Mouse (Mus musculus): ENCODE results near the gene Katnbl1.

Gene Katnbl1

DNA sequence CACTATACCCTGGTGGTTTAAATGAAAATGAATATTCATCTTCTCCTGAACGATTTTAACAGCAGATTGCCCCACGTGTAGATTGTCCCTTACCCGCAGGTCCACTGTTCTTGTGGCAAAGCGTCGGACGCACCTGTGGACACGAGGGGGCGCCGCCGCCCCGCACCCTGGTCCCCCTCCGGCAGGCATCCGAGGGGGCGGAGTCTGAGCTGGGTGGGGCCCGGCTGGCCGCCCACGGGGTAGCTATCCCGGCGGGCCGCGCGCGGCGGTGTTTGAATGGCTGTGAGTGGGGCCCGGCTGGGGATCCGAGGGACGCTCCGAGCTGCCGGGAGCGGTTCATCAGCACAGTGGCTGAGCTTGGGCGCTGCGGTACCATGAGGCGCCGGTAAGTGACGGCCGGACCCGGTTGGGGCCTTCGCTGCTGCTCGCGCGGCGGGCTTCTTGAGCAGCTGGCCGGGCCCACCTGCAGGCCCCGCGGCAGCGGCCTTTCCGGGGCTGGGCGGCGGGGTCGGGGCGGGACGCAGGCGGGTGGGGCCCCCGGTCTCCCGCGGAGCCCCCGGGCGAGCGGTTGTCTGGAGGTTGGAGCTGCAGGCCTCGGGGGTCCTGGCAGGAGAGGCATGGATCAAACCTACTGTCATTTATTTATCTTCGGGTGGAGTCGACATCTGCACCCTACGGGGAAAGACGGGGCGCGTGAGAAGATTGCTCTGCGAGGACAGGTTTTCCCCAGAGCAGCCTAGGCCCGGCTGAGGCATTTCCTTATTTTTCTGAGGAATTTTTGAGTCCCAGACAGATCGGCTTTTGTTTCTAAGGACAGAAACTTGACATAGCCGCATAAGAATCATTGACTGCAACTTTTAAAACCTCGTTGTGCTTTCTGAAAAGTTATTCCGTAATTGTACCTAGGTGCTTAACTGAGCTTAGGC lies at the start of gene Katnbl1:
Katnbl1 (plus strand) TSS at position 239 of the 926 bp plus-strand sequence.
- peak; percentile 90 to 97 for DNase-seq

DNA sequence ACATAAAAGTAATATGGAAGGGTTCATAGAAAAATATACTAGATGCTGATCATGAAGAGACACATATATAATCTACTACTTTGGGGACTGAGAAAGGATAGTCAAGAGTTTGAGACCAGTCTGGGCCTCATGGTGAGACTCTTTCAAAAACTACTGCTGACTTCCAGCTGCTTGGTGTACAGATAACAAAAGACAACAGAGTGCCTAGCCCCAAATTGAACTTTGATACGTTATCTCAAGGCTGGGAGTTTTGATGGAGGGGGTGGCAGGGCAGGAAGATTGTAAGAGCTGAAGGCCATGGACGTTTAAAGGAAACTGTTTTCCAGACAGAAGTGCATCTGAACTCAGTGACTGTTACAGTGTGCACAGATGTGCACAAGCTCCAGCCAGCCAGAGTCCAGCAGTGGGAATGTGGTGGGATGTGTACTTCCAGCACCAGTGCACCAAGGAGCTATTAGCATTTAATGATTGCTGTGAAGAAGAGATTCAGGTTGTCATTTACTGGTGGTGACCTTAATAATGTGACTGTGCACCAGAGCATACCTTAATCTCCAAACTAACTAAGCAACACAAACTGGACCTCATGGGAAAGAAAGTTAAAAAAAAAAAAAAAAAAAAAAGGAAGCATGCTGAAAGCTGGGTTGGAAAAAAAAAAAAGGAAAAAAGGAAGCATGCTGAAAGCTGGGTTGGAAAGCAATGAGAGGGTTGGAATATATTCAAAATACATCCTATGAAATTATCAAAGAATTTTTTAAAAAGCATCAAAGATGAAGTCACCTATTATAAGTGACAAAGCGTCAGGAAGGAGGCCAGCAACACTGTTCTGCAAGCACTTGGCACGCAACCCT lies 46.7 kb upstream of the Katnbl1 start:
- DNase-seq: no peak

DNA sequence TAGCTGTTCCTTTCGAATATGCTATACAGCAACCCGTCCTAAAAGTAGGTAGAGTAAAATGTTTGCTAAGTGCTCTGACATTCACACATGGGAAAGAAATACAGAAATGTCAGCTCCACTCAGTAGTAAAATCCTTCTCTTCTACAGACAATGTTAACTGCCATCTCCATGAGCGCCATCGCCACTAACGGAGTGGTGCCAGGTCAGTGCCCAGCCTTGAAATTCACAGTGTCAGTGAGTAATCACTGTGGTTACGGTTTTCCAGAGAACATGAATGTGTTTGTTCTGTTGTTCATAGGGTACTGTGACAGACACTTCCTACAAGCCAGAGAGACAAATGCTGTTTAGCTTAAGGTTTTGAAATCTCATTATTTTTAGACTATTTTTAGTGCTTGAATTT lies 41.8 kb upstream of the Katnbl1 start:
- DNase-seq: no peak

DNA sequence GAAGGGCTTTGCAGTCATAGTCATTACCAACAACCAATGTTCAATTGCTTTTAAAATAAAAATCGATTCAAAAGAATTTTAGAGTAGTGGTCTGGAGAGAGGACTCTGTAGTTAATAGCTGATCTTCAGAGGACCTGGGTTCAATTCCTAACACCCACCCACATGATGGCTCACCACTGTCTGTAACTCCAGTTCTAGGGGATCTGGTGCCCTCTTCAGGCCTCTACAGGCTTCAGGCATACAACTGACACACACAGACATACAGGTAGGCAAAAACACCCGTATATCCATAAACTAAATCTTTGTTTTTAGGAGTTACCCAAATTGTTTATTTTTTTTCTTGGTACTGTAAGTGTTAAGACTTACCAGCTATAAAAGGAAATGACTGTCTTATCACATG lies 39.3 kb upstream of the Katnbl1 start:
- DNase-seq: peak in 1 of 2 experiments; percentile 16

DNA sequence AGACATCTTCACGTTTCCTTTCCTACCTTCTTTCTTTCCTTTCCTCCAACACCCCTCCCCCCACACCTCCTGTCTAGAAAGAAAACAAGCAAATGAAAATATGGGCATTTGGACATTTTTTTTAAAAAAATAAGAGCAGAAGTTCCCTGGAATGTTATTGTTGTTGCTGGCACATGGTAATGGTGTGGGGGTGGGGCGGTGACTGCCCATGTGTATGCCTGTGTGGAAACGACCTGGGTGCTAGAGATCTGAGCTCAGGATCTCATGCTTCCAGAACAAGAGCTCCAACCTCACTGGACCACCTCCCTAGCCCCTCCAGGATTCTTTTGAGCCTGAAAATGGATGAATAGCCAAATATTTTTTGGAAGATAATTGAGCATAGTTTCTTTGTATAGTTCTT lies 37.9 kb upstream of the Katnbl1 start:
- DNase-seq: no peak

DNA sequence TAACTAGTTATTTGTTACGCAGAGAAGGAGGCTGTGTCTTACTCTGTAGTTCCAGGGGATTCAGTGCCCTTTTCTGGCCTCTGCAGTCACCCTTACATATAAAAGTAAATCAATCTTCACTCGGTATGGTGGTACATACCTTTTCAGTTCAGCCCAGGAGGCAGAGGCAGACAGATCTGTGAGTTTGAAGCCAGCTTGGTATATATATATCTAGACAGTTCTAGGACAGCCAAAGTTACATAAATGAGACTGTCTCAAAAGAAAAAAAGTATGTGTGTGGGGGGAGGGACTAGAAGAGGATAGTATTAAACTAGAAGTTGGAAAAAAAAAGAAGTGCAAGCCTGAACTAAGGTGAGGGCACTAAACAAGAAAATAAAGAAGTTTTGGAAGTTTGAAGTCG lies 30.8 kb upstream of the Katnbl1 start:
- DNase-seq: no peak

DNA sequence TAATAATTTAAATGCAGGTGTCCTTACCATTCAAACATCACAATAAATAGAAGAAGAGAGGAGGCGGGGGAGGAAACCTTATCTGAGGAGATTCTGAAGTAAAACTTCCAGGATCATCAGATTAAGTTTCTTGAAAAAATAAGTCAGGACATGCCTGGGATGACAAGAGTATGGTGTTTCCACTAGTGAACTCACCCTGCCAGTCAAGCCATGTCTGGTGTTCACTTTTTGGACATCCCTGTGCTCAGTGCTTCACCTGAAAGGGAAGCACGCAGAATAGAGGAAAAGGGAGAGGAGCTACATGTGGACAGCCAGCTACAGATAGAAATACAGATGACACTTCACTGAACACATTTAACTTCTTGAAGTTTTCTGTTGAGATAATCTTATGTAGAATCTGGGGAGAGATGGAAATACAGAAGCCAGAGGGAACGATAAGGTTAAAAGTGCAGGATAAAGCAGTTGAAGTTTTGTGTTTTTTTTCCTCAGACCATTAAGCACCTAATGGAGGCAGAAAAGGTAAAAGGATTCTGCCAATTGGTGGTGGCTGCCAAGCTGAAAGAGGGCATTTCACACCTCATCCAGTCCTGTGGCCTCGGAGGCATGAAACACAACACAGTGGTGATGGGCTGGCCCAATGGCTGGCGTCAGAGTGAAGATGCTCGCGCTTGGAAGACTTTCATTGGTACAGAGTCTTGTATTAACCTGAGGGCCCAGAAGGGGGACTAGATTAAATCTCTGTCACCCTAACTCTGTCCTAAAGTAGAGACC lies 25.1 kb upstream of the Katnbl1 start:
- DNase-seq: no peak

DNA sequence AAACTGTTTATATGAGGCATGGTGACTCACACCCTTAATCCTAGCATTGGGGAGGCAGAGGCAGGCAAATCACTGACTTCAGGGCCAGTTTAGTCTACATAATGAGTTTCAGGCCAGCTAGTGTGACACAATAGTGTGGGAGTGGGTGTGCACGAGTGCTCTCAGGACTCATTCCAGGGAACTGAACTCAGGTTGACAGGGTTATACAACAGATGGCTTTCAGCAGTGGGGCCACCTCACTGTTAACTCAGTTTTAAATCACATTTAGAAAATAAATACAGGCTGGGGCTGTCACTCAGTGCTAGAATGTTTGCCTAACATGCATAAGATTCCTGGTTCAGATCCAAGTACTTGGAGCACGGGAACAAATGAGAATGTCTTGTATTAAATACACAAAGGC lies 19.4 kb upstream of the Katnbl1 start:
- no peak for DNase-seq

DNA sequence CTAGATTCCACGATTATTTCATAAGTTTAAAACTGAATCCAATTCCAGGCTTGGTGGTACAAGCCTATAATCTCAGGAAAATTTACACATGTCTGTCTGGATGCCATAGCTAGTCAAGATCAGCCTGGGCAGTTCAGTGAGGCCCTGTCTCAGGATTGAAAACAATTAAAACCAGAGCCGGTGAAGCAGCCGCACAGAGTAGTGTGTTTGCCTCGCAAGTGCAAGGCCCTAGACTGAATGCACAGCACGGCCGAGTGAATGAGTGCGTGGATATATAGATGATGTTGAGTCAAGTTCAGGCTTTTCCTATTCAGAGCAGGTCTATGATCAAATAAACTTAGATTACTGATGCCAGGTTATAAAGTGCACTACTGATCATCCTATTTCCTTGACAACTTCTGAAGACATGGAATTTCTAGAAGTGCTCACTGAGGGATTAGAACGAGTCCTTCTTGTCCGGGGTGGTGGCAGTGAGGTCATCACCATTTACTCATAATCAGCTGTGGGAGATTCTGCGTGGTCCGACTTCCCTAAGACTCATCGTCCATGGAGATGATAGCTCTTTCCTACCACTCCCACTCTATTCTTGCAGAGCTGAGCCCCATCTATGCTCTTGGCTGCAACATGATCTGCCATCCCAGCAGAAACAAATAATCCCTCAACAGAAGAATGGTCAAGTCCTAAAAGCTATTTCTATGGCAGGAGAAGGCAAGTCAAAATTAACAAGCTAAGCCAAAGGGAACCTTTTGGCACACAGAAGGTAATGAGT lies 18.8 kb upstream of the Katnbl1 start:
- DNase-seq: no peak

DNA sequence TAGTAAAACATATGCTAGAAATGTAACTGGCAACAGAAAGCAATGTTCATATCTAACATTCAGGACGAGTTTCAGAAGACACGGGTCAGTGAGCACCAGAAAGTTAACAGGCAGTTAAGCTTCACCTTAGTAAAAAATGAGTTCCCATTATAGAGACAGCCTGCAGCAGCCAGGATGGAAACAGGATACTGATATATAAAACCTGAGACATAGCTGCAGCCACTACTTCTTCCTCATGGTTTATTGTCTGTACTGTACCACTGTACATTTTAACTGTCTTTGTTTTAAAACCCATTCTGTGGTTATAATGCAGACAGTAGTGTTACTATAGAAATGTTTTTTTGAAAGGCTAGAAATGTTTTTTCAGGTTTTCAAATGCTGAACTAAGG lies 18.2 kb upstream of the Katnbl1 start:
- DNase-seq: no peak

DNA sequence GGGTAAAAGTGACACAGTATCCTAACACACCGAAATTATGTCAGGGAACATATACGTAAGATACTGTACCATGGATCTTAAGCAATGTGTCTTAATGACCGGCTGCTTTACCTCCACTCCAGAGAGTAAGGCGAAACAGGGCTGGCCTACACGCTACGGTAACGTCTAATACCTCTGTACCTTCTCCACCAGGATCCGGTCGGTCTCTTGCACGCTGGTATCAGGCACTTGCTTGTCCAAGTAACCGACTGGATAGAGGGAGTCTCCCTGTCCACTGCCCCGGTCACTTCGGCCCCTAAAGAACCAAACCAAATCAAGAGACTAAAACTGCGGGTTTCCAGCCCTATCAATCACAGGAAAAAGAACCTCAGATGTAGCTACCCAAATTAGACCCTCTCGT lies 11.8 kb upstream of the Katnbl1 start:
- DNase-seq: no peak

DNA sequence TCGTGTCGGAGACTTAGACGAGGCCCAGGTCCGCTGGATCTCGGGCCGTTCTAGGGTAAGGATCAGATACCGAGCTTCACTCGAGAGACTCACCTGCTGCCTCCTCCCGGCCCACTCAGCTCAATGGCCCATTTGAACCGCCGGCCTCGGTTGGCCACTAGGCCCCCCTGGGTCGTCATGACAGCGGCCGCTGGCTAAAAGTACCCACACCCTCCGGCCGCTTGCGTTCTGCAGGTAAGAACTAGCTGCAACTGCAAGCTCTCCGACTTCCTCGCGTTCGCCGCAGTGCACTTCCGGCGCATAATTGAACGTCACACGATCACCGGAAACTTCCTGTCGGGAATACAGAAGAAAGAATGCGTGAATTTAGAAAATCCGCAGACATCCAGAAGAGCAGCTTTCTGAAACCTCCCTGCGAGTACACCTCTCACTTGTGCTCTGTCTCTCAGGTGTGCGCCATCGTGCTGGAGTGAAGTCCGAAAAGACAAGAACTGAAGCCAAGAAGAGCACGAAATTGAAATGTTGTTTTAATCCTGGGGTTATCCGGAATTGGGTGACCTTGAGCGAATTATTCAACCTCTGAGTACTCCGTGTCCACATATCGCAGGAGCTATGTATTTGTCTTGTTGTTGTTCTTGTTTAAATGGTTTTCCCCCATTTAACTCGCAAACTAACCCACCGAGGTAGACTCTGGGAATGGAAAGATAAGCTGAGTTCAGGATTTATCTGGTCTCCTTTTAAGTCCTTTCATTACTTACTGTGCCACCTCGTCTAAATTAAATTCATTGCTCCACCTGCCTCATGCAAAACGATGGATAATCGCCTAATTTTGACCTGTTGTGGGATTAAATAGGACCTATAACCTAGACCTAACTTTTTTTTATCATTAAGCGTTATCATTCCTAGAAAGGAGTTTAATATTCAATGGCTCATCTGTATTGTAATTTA lies 11.0 kb upstream of the Katnbl1 start, which contains the start of gene Emc4:
Emc4 (minus strand) TSS at position 302 of the 948 bp plus-strand sequence.
- peak; percentile 74 to 85 for DNase-seq

DNA sequence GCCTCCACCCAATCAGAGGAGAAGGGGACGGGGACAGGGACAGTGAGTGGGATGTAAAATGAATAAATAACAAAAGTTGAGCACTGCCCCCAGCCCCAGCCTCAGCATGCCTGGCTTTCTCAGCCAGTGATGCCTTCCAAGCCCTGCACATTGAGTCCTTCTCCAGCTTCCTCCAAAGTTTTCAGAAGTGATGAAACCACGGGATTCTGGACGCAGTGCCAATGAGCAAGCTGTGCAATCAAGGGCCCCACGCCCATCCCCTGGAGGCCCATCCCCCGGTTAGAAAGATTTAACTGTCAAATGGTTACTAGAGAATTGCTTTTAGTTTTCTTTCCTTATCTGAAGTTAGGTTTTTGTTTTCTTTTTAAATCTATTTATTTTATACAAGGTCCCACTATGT lies 9.1 kb upstream of the Katnbl1 start:
- no peak for DNase-seq

DNA sequence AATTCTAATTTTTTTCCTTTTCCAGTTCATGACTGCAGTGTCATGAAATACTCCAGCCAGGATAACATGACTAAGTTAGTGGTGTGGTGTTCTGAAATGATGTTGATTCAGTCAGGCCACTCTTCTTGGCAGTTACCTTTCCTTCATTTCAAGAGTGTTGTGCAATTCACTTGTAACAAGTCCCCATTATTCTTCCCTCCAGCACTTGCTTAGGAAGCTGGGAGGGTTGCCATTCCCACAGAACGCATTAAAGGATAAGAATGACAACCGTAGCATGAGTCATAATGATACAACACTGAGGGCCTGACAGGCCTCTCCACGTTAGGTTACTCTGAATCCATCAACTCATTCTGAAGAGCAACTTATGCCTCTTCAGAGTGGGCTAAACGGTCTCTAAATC lies 5.9 kb upstream of the Katnbl1 start:
- no peak for DNase-seq

DNA sequence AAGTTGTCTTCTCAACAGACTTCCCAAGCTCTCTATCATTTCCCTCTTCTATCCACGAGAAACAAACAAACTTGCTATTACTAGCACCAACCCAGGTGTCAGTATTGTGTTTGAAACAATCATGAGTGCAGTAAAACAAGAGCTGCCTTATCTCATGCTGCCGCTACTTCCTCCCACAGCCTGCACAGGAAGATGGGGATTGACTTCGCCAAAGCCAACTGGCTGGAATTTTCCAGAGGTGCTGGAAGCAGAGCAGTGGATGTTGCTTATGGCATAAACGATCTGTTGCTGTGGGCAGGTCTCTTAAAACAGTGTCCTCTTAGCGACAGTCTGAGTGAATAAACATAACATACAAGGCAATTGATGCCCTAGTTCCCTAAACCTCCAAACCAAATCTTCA lies 4.4 kb upstream of the Katnbl1 start:
- DNase-seq: no peak

DNA sequence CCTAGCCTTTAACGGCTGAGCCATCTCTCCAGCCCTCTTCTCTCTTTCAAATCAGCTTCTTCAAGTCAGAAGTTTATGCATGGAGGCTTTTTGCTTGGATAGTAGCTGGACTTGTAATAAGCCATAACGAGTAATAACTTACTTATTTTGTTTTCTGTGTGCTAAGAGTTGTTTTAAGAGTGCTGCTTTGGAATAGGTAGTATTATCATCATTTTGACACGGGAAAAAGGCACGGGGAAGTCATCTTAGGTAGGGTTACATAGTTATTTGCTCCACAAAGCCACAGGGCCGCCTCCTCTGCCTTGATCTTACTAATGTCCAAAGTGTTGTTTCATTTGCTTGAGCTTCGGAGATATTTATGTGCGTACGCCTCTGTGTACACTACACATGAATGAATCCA lies 1.1 kb downstream of the Katnbl1 start:
- no peak for DNase-seq

DNA sequence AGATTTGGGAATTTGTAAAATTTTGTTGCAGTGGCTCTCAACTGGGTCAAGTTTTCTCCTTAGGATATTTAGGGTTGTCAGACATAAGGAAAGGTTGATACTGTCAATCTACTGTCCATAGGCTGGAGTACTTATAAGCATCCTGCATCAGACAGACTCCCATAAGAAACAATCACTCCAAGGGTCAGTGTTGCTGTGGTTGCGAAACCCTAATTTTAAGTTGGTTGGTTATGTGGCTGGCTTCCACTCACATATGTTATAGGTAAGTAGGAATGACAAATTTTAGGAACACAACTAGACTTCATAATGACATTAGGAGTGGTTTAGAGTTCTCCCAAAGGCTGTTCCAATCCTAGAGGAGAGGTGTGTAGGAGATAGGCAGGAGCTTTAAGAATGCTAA lies 2.2 kb downstream of the Katnbl1 start:
- no peak for DNase-seq

DNA sequence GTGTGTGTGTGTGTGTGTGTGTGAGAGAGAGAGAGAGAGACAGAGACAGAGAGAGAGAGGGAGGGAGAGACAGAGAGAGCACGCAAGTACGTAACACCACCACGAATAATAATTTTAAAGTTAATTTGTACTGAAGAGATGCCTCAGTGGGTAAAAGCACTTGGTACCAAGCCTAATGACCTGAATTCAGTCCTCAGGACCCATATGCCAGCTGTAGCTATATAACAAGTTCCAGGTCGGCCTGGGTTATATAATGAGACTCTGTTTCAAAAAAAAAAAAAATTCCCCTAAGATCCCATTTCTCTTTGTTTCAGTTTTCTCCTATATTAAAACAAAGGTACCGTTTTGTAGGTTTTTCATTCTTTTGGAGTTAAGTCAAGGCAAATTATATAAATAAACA lies 11.8 kb downstream of the Katnbl1 start:
- no peak for DNase-seq

DNA sequence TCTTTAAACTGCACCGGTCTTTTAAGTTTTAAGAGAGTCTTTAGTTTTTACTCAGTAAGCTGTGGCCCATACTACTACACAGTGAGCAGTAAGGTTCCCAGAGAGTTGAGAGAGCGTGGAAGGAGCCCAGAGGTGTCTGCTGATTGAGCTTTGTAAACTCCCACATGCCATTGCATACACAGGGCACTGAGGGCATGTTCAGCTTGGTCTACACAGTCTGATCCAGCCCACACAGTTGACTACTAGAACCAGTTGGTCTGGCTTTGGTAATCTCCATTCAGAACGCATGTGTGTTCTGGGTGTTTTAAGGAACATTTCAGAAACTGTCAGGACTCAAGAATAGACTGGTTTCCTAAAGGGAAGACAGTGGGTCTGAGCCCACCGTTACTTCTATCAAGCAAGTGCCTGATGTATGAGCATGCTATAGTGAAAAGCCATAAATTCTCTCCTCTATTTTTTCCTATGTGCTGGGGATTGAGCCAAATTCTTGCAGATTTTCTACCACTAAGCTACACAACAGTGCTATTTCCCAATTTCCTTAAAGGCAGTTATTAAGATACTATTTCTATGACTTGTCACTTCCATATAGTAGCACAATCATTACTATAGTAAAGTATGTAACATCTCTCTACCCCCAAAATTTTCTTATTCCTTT lies 12.5 kb downstream of the Katnbl1 start:
- DNase-seq: no peak

DNA sequence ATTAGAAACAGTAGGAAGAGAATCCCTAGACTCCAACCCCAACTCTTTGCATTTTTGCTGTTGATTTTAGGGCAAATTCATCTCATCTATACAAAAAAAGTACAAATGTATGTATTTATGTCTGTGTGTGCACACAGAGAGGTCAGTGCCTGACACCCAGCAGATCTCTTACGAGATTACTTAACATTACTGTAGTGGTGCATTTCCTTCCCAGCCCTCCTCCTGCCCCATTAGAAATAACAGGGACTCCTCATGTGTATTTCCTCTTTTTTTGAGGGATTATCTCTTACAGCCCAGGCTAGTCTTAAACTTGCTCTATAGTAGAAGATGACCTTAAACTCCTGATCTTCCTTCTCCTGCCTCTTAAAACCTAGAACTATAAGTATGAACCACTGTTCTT lies 13.7 kb downstream of the Katnbl1 start:
- no peak for DNase-seq

DNA sequence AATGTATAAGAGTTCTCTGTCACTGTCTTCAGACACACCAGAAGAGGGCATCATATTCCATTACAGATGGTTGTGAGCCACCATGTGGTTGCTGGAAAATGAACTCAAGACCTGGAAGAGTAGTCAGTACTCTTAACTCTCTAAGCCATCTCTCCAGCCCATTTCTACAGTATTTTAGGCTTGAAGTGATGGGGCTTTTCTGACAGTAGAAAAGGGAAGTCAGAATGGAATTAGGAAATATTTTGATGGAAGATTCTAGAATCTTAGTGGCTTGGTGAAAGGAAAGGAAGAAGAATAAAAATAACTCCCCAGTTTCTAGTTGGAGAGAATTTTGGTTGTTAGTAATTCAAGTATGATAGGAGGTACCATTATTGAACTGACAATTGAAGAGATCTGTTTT lies 14.9 kb downstream of the Katnbl1 start:
- DNase-seq: no peak

Data from spleen, adult 18-20 months (tissue).